Comparison of ENCODE assay signal across 8 mouse cellular contexts in the genomic region with DNA sequence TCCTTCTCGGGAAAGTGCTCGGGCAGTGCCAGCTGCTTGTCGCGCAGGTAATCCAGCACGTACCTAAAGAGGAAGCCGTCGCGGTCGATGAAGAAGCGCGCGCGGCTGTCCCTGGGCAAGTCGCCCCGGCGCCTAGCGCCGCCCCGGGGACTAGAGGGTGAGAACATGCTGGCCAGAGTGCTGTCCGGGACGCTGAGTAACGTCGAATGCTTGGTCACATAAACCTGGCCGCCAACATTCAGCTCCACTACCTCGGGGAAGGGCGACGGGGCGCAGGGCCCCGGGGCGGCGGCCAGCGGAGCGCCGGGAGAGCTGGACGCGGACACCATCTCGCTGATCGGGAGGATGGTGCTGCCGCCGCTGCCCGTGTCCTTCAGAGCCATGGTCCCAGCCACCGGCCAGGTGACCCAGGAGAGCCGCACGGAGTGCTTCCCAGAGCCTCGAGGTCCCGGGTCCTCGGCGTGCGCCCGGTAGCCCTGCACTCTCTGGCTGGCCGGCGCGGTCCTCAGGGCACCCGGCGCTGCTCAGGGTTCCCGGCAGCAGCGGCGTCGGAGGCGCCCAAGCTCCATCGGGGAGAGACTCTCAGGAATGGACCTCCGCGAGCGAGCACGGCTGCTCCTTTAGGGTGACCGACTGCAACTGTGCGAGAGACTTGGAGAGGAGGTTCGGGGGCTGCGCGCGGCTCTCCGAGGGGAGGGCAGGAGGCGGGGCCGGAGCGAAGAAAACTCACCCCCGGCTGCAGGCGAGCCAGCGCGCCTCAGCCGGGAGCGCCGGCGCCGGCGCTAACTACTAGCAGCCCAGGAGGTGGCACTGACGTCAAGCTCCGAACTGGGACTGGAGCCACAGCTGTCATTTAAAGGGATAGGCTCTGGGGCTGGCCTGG. TPM values are rescaled to one million over a fixed set of nuclear protein-coding genes. Genes with fewer than 3 reads are reported as not detected.
DNase-seq lines count a peak whose midpoint lies in the region; ATAC-seq and TF ChIP-seq lines count a peak whose summit lies in the region.

Gene Kctd8 (minus strand): TSS at position 761 of the 883 bp plus-strand sequence.

- peak within 1 kb of the TSS; percentile 55 for H3K4me3 ChIP-seq in bone marrow macrophage, adult 2 months (ENCODE audit: insufficient read depth, low read length)

- intact Hi-C loops in left cerebral cortex, postnatal 14 days (cut with DNase I), result loop anchor here (2.0 to 5.0 kb wide), 2 partner anchors 181 to 1088 kb away; no protein-coding TSS in a partner anchor

- H3K4me1 ChIP-seq in bone marrow macrophage, adult 2 months (ENCODE audit: control insufficient read depth, insufficient read depth, low read length), result peaks cover 2% of the 10 kb centered on the region; the same call in 1 of the 2 replicates

- TF ChIP-seq CTCF in bone marrow macrophage, adult 2 months (IDR thresholded peaks at IDR 0.05; ENCODE audit: low read depth, low read length), result no peak

- no peak within 1 kb of the TSS for H3K27ac ChIP-seq in bone marrow macrophage, adult 2 months (ENCODE audit: insufficient read depth, low read depth, low read length)

- TF ChIP-seq POLR2A in bone marrow macrophage, adult 2 months (IDR thresholded peaks at IDR 0.05; ENCODE audit: borderline replicate concordance, low read depth, low read length), result no peak

- DNase-seq in embryo, embryonic 11 days, result peak; percentile 91
- DNase-seq in kidney, adult 11 months, result peak; percentile 27
- DNase-seq in left cerebral cortex, postnatal 14 days (ENCODE audit: low spot score in 2 of 2), result peak; percentile 64 to 73
- DNase-seq in right cerebral cortex, postnatal 4 days, result peak; percentile 71
- no peak for DNase-seq in spleen, adult 18-20 months

- peak; percentile 33 for ATAC-seq in granulocyte monocyte progenitor cell, adult 5-6 weeks (replicated peaks; ENCODE audit: poor library complexity, severe bottlenecking)
- ATAC-seq in megakaryocyte progenitor cell, adult 5-6 weeks (replicated peaks; ENCODE audit: poor library complexity), result peak; percentile 50; the same call in 1 of the 2 replicates

RNA-seq across cellular contexts. Expression of gene Kctd8, which starts in this region (rescaled TPM):
- polyA plus RNA-seq in bone marrow macrophage, adult 2 months (2012; ENCODE audit: insufficient read depth, insufficient read length, missing spikeins), result not detected in 2 replicates
- not detected in 2 replicates for total RNA-seq in granulocyte monocyte progenitor cell, adult 5-6 weeks (2014; fragmentation: Nextera tagmentation)
- not detected in 2 replicates for total RNA-seq in granulocyte monocyte progenitor cell, adult 5-6 weeks (2017)
- total RNA-seq in left cerebral cortex, postnatal 14 days (2021), result 1 to 10 TPM; 8.2 to 9.1 TPM
- not detected in 2 replicates for total RNA-seq in megakaryocyte progenitor cell, adult 5-6 weeks (2015)
- not detected in 2 replicates for total RNA-seq in megakaryocyte progenitor cell, adult 5-6 weeks (2017)

Comparison
In these comparisons a context has a peak if more than half of its experiments do, and no peak if none do; other contexts are left out.
1. RNA of gene Kctd8 (total RNA-seq): 8.2 to 9.1 TPM in left cerebral cortex, postnatal 14 days; not detected in granulocyte monocyte progenitor cell, adult 5-6 weeks and not detected in megakaryocyte progenitor cell, adult 5-6 weeks; every median in the first group is over 4 times any median in the second.
2. Peak in ATAC-seq in granulocyte monocyte progenitor cell, adult 5-6 weeks; RNA of the gene not detected or under 1 TPM.
3. Peak in ATAC-seq in megakaryocyte progenitor cell, adult 5-6 weeks; RNA of the gene not detected or under 1 TPM.
4. DNase-seq: peak in embryo, embryonic 11 days (single experiment), kidney, adult 11 months (single experiment), left cerebral cortex, postnatal 14 days (2 of 2) and right cerebral cortex, postnatal 4 days (single experiment); none in spleen, adult 18-20 months (0 of 2).